ENCODE assay signal across 1 mouse cellular context in the genomic region with DNA sequence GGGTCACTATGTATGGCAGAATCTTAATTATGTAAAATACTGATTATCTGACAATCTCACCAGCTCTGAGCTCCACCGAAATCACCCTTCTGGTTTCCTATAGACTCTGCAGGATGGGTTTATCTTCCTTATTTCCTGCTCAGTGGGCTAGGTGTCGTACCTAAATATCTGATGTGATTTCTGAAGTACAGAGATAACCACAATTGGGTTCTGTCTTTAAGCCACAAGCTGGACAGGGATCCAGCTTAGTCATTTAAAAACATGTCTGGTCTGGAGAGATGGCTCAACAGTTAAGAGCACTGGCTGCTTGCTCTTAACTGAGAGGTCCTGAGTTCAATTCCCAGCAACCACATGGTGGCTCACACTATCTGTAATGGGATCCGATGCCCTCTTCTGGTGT.
TF ChIP-seq lines count a peak whose summit lies in the region.

No protein-coding gene starts in this region.

TF ChIP-seq in MEL, 35 proteins besides CTCF, POLR2A, EP300 and RAD21 (continued from another document):
- no peak for TF ChIP-seq E2F4 (IDR thresholded peaks at IDR 0.05; ENCODE audit: borderline replicate concordance, low read depth, low read length)
- TF ChIP-seq MAFK (IDR thresholded peaks at IDR 0.05; ENCODE audit: borderline replicate concordance, low read depth, low read length), result no peak
- TF ChIP-seq MYC (IDR thresholded peaks at IDR 0.05; ENCODE audit: low read depth, low read length), result no peak
- TF ChIP-seq NRF1 (IDR thresholded peaks at IDR 0.05; ENCODE audit: insufficient read depth, low read depth, low read length, poor library complexity, severe bottlenecking), result no peak
- no peak for TF ChIP-seq ETS1 (IDR thresholded peaks at IDR 0.05; ENCODE audit: low read depth, low read length)
- TF ChIP-seq MEF2A (IDR thresholded peaks at IDR 0.05; ENCODE audit: extremely low read depth, insufficient replicate concordance, low read depth, low read length, poor library complexity, severe bottlenecking), result no peak
- TF ChIP-seq GATA1 (IDR thresholded peaks at IDR 0.05; ENCODE audit: low read depth, low read length), result 0 out of 2 replicates have a peak, but pooled peaks have one; percentile 13
